Mouse (Mus musculus): ENCODE measurements around the gene Zp3. TPM values are rescaled to one million over a fixed set of nuclear protein-coding genes. Genes with fewer than 3 reads are reported as not detected.

The Zp3 gene
- polyA plus RNA-seq (2012; ENCODE audit: insufficient read depth, insufficient read length, missing spikeins) = not detected in 2 replicates

DNA sequence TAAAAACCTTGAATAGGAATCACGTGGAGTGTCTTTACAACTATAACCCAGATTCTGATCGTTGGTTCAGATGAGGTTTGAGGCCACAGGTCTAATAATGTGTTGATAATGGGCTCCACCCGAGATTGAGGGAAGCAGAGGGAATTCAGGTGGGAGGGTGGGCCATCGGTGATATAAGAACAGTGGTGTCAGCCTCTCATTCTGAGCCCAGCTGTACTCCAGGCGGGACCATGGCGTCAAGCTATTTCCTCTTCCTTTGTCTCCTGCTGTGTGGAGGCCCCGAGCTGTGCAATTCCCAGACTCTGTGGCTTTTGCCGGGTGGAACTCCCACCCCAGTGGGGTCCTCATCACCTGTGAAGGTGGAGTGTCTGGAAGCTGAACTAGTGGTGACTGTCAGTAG lies at the start of gene Zp3:
Gene Zp3, plus strand, starts transcription at position 196 of the 400 bp plus-strand sequence.
- Histone ChIP-seq H3K4me1 (ENCODE audit: control insufficient read depth, insufficient read depth, insufficient read length, low read length) (no peaks in the 10 kb centered on the region), H3K27ac (replicated peaks; ENCODE audit: low read depth, low read length) (no peak within 1 kb of the TSS), H3K4me3 (ENCODE audit: insufficient read depth, low read depth, low read length) (no peak within 1 kb of the TSS)

GRCm38 (mm10) chr5:135931526-135931925 lies 48.4 kb upstream of the Zp3 start:
- Histone ChIP-seq H3K4me1 (ENCODE audit: control insufficient read depth, insufficient read depth, insufficient read length, low read length) (peaks cover 6% of the 10 kb centered on the region), H3K4me3 (ENCODE audit: insufficient read depth, low read depth, low read length) (peak overlapping the region; percentile 54), H3K27ac (replicated peaks; ENCODE audit: low read depth, low read length) (peak overlapping the region; percentile 84)

DNA sequence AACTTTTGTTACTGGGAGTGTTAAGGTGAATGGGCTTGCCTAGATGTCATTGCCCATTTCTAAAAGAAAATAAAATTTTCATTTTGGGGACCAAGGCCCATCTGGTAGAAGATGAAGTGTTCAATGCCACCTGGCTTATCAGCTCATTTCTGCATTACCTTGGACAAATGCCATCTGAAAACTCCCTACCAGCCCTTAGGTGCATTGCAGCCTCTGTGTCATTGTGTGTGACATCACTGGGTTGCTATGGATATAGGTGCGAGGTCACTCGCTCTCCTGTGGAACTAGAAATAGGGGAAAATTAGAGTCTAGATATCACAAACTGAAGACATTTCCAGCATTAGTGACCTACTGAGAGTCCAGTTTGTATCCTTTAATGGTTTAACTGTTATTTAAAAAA lies 47.5 kb upstream of the Zp3 start:
- Histone ChIP-seq H3K4me3 (ENCODE audit: insufficient read depth, low read depth, low read length) (peak overlapping the region; percentile 47), H3K4me1 (ENCODE audit: control insufficient read depth, insufficient read depth, insufficient read length, low read length) (peaks cover 6% of the 10 kb centered on the region), H3K27ac (replicated peaks; ENCODE audit: low read depth, low read length) (peak overlapping the region; percentile 44)

DNA sequence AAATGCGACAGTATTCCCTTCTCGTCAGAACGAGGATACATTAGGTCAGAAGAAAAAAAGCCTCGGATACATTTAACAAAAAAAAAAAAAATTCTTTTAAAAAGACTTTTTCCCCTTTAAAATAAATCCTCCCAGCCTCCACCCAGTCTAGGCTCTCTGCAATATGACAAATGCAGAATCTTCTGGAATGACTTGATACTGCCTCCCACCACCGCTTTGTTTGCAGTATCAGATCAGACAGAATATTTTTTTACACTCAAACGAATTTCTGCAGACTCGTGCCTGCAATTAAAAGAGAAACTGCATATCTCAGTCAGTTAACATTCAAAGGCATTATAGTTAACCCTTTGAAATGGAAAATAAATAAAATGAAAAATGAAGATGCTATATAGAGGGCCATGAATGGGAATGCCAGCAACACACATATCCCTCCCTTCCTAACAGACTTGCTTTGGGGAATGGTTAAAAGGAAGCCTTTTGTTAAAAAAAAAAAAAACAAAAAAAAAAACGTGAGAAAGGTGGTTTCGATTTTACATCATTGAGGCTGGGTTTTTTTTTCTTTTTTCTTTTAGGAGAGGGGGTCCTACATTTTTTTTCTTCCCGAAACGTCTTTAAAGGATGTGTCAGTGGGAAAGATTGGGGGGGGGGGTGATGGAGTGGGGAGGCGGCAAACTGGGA lies 46.5 kb upstream of the Zp3 start:
- H3K27ac ChIP-seq (replicated peaks; ENCODE audit: low read depth, low read length) = peak overlapping the region; percentile 93
- H3K4me1 ChIP-seq (ENCODE audit: control insufficient read depth, insufficient read depth, insufficient read length, low read length) = peaks cover 6% of the 10 kb centered on the region; the same call in 1 of the 2 replicates
- H3K4me3 ChIP-seq (ENCODE audit: insufficient read depth, low read depth, low read length) = peak overlapping the region; percentile 76

GRCm38 (mm10) chr5:135933900-135934441 lies 45.9 kb upstream of the Zp3 start:
- peaks cover 5% of the 10 kb centered on the region; the same call in 1 of the 2 replicates for H3K4me1 ChIP-seq (ENCODE audit: control insufficient read depth, insufficient read depth, insufficient read length, low read length)
- H3K4me3 ChIP-seq (ENCODE audit: insufficient read depth, low read depth, low read length) = peak overlapping the region; percentile 76
- peak overlapping the region; percentile 93 for H3K27ac ChIP-seq (replicated peaks; ENCODE audit: low read depth, low read length)

GRCm38 (mm10) chr5:135934481-135935175 lies 45.3 kb upstream of the Zp3 start, which contains the start of gene Ywhag:
Ywhag (minus strand) TSS chr5:135934616.
- H3K27ac ChIP-seq (replicated peaks; ENCODE audit: low read depth, low read length) = peak within 1 kb of the TSS; percentile 98

DNA sequence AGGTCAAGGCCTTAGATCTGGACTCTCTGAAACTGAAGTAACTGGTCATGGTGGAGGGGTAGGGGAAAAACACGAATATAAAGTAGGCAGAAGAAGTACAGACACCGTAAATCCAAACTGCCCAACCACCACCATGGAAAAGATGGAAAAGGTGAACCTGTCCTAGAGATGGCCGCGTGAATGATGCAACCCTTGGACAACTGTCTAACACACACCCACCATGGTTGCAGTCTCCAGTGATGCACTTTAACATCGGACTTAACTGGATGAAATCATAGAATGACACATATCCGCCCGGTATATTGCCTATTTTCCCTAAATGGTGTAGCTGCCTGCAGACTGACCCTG lies 44.7 kb upstream of the Zp3 start:
- Histone ChIP-seq H3K27ac (replicated peaks; ENCODE audit: low read depth, low read length) (peak overlapping the region; percentile 87), H3K4me3 (ENCODE audit: insufficient read depth, low read depth, low read length) (peak overlapping the region; percentile 40), H3K4me1 (ENCODE audit: control insufficient read depth, insufficient read depth, insufficient read length, low read length) (no peaks in the 10 kb centered on the region; the same call in 1 of the 2 replicates)

More at GRCm38 (mm10) chr5:135934481-135935175, 45.3 kb upstream of the Zp3 start, which contains the start of gene Ywhag:
- H3K4me1 ChIP-seq (ENCODE audit: control insufficient read depth, insufficient read depth, insufficient read length, low read length) = no peaks in the 10 kb centered on the region; the same call in 1 of the 2 replicates
- H3K4me3 ChIP-seq (ENCODE audit: insufficient read depth, low read depth, low read length) = peak within 1 kb of the TSS; percentile 76

GRCm38 (mm10) chr5:135935641-135936190 lies 44.2 kb upstream of the Zp3 start:
- H3K27ac ChIP-seq (replicated peaks; ENCODE audit: low read depth, low read length) = peak overlapping the region; percentile 87; the same call in 1 of the 2 replicates
- no peaks in the 10 kb centered on the region; the same call in 1 of the 2 replicates for H3K4me1 ChIP-seq (ENCODE audit: control insufficient read depth, insufficient read depth, insufficient read length, low read length)
- H3K4me3 ChIP-seq (ENCODE audit: insufficient read depth, low read depth, low read length) = no peak overlapping the region

GRCm38 (mm10) chr5:135940587-135940986 lies 39.3 kb upstream of the Zp3 start:
- Histone ChIP-seq H3K4me3 (ENCODE audit: insufficient read depth, low read depth, low read length) (no peak overlapping the region), H3K27ac (replicated peaks; ENCODE audit: low read depth, low read length) (no peak overlapping the region), H3K4me1 (ENCODE audit: control insufficient read depth, insufficient read depth, insufficient read length, low read length) (no peaks in the 10 kb centered on the region; the same call in 1 of the 2 replicates)

GRCm38 (mm10) chr5:135942710-135943109 lies 37.2 kb upstream of the Zp3 start:
- H3K27ac ChIP-seq (replicated peaks; ENCODE audit: low read depth, low read length) = no peak overlapping the region
- no peaks in the 10 kb centered on the region for H3K4me1 ChIP-seq (ENCODE audit: control insufficient read depth, insufficient read depth, insufficient read length, low read length)
- no peak overlapping the region for H3K4me3 ChIP-seq (ENCODE audit: insufficient read depth, low read depth, low read length)

- H3K4me3 ChIP-seq (ENCODE audit: insufficient read depth, low read depth, low read length) = no peak overlapping the region
- no peaks in the 10 kb centered on the region for H3K4me1 ChIP-seq (ENCODE audit: control insufficient read depth, insufficient read depth, insufficient read length, low read length)
- no peak overlapping the region for H3K27ac ChIP-seq (replicated peaks; ENCODE audit: low read depth, low read length)
These were observed 33.9 kb upstream of the Zp3 start for GRCm38 (mm10) chr5:135945916-135946408.

GRCm38 (mm10) chr5:135946621-135947020 lies 33.3 kb upstream of the Zp3 start:
- H3K4me3 ChIP-seq (ENCODE audit: insufficient read depth, low read depth, low read length) = no peak overlapping the region
- H3K27ac ChIP-seq (replicated peaks; ENCODE audit: low read depth, low read length) = no peak overlapping the region
- no peaks in the 10 kb centered on the region for H3K4me1 ChIP-seq (ENCODE audit: control insufficient read depth, insufficient read depth, insufficient read length, low read length)

GRCm38 (mm10) chr5:135950710-135951412 lies 29.0 kb upstream of the Zp3 start:
- Histone ChIP-seq H3K4me1 (ENCODE audit: control insufficient read depth, insufficient read depth, insufficient read length, low read length) (no peaks in the 10 kb centered on the region), H3K4me3 (ENCODE audit: insufficient read depth, low read depth, low read length) (no peak overlapping the region), H3K27ac (replicated peaks; ENCODE audit: low read depth, low read length) (peak overlapping the region; percentile 77)

DNA sequence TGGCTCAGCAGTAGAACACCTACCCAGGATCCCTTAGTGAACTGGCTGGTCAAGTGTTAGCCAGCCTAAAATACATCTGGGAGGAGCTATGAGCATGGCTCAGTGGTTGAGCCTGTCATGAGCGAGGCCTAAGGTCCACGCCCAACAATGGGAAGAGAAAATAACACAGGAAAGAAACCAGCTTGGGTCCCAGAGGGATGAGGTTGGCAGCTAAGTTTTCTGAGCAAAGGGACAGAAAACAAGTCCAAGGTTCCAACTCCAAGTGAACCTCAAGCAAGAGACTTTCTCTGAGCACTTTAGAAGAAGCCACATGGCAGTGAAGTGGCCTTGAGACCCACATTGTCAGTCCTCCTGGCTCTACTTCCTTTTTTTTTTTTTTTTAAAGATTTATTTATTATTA lies 28.2 kb upstream of the Zp3 start:
- Histone ChIP-seq H3K4me3 (ENCODE audit: insufficient read depth, low read depth, low read length) (no peak overlapping the region), H3K4me1 (ENCODE audit: control insufficient read depth, insufficient read depth, insufficient read length, low read length) (peaks cover 1% of the 10 kb centered on the region; the same call in 1 of the 2 replicates), H3K27ac (replicated peaks; ENCODE audit: low read depth, low read length) (peak overlapping the region; percentile 77)

Data from brown adipose tissue, adult 24 weeks (tissue).